Mouse (Mus musculus) E14TG2a.4 (cell line): Measurements from ENCODE around the gene Ubl4b.

Experiments
- CTCF ChIP-seq: conservative IDR thresholded peaks from 2 replicates; pipeline ENCODE4 v1.5.1; 2014; ENCODE audit warnings: low read length
- NANOG ChIP-seq: IDR thresholded peaks from 2 replicates; pipeline ENCODE4 v1.6.1; 2014; ENCODE audit warnings: borderline replicate concordance, low read length, mixed read lengths
- POU5F1 ChIP-seq: IDR thresholded peaks from 2 replicates; pipeline ENCODE4 v1.6.1; 2014; ENCODE audit warnings: low read length, borderline replicate concordance

DNA sequence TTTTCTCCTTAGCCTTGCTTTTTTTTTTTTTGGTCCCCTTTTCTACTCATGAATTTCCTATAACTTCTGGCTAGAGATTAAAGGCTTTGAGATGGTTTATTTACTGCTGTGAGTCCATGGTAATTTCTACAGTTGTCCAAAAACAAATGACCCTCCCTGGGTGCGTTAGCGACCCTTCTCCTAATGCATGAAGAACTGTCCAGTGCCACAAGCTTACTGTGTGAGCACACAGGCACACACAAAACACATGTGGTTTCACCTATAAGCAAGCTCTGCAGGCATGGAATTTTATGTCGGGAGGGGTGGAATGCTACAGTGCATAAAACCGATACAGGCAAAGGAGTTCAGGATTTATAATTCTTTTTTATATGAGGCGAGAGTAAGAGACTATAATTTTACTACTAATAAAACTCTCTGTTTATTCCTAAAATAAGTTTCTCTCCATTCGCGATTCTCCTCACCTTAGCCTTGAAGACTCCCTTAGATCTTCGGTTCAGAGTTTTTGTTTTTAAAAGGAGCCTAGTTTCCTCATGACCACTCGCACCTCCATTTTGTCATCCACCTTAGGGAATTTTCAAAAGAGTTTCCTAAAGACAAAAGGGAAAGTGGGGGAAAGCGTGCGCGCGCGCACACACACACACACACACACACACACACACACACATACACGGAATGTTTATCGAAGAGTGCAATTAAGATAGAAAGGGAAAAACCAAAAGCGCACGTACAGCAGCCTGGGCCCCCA is 27.4 kb upstream of the Ubl4b start:
- TF ChIP-seq CTCF = no peak
- TF ChIP-seq NANOG = no peak
- no peak for TF ChIP-seq POU5F1
